Mouse (Mus musculus): ENCODE data around the gene Krtap13. TPM values are rescaled to one million over a fixed set of nuclear protein-coding genes. Genes with fewer than 3 reads are reported as not detected.
A peak's percentile ranks its signal among the peaks of the same experiment; 100 is the strongest.

The Krtap13 gene
- polyA plus RNA-seq, 1 experiment from 2014 or later = not detected

DNA sequence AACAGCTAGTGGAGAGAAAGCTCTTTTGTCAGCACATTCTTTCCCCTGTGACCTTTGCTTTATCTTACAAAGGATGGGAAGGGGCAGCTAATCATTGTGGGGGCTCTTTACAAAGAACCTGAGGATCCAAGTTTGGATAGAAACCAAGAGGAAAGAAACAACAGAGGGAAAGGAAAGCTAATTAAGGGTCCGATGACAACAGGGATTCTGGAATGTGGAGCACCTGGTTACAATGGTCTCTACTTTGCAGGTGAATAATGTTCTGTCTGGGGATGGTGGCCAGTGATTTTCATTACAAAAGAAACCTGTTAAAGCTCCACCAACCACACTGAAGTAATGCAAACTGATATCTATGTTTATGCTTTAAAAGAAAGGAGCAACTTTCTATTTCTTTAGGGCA is 31.4 kb downstream of the Krtap13 start:
- no peak overlapping the region for H3K4me3 ChIP-seq (replicated peaks; ENCODE audit: low read length)
- 16% methylated on average over 1 of the region's 1 CpGs for WGBS
- no peaks in the 10 kb centered on the region for H3K27me3 ChIP-seq (replicated peaks; ENCODE audit: control insufficient read depth, insufficient read depth, low read length)
- no peak overlapping the region for H3K9ac ChIP-seq (replicated peaks; ENCODE audit: low read depth, low read length)
- H3K27ac ChIP-seq (ENCODE audit: low read length) = no peak overlapping the region
- ATAC-seq = no peak
- H3K4me1 ChIP-seq (replicated peaks; ENCODE audit: control insufficient read depth, insufficient read depth, low read length) = no peaks in the 10 kb centered on the region
- no peak overlapping the region for H3K4me2 ChIP-seq (ENCODE audit: low read length)
- H3K9me3 ChIP-seq (ENCODE audit: control insufficient read depth, low read length) = no peaks in the 10 kb centered on the region
- H3K36me3 ChIP-seq (ENCODE audit: control insufficient read depth, insufficient read depth) = no peaks in the 10 kb centered on the region

DNA sequence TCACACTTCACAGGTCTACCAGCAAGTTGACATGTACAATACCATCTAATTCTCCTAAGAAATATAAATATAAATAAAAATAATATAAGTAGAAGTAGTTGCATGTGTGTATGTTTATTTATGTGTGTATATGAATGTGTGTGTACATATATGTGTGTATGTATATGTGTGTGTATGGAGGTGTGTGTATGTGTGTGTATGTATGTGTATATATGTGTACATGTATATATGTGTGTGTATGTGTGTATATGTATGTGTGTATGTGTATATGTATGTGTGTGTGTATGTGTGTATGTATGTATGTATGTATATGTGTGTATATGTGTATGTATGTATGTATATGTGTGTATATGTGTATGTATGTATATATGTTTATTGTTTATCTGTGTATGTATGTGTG is 34.9 kb downstream of the Krtap13 start:
- ATAC-seq = no peak
- Histone ChIP-seq H3K27ac (ENCODE audit: low read length) (no peak overlapping the region), H3K36me3 (ENCODE audit: control insufficient read depth, insufficient read depth) (no peaks in the 10 kb centered on the region), H3K4me3 (replicated peaks; ENCODE audit: low read length) (no peak overlapping the region), H3K4me2 (ENCODE audit: low read length) (no peak overlapping the region), H3K9ac (replicated peaks; ENCODE audit: low read depth, low read length) (no peak overlapping the region), H3K9me3 (ENCODE audit: control insufficient read depth, low read length) (no peaks in the 10 kb centered on the region), H3K27me3 (replicated peaks; ENCODE audit: control insufficient read depth, insufficient read depth, low read length) (no peaks in the 10 kb centered on the region), H3K4me1 (replicated peaks; ENCODE audit: control insufficient read depth, insufficient read depth, low read length) (no peaks in the 10 kb centered on the region)

DNA sequence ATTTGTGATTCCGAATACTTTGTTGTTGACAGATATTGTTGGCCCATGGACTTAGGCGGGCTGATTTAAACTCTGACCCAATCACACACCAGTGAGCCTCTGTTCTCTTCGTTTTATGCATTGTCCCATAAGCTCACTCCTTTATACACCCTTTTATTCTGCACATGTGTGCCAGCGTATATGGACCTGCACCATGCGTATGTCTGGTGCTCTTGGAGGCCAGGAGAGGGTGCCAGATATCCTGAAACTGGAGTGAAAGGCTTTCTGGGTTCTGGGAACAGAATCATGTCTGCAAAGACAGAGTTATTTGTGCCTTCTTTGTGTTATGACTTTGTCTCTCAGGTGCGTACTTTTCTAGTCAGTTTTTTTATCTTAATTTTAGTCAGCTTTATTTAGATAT is 40.2 kb downstream of the Krtap13 start:
- ATAC-seq = no peak
- no peak overlapping the region for H3K4me3 ChIP-seq (replicated peaks; ENCODE audit: low read length)
- H3K27ac ChIP-seq (ENCODE audit: low read length) = no peak overlapping the region
- no peaks in the 10 kb centered on the region for H3K36me3 ChIP-seq (ENCODE audit: control insufficient read depth, insufficient read depth)
- WGBS = 84% methylated on average over 6 of the region's 6 CpGs
- H3K4me2 ChIP-seq (ENCODE audit: low read length) = no peak overlapping the region
- H3K9me3 ChIP-seq (ENCODE audit: control insufficient read depth, low read length) = no peaks in the 10 kb centered on the region
- no peaks in the 10 kb centered on the region for H3K27me3 ChIP-seq (replicated peaks; ENCODE audit: control insufficient read depth, insufficient read depth, low read length)
- no peaks in the 10 kb centered on the region for H3K4me1 ChIP-seq (replicated peaks; ENCODE audit: control insufficient read depth, insufficient read depth, low read length)
- H3K9ac ChIP-seq (replicated peaks; ENCODE audit: low read depth, low read length) = no peak overlapping the region

DNA sequence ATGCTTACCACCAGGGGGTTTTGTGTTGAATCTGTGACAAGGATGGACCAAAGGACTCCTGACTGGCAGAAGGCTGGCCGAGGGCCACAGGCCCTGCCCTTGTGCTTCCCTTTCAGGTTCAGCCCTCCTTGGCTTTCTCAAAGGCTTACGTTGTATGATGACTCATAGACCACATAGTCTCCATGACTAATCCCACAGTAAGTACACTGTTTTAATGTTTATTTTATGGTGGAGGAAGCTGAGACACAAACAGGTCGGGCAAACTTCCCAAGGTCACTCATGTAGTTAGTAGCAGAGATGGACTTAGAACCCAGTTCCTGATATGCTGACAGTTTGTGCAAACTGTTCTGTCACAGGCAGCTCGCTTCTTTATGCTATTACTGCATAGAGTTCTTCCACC is 40.7 kb downstream of the Krtap13 start:
- H3K27ac ChIP-seq (ENCODE audit: low read length) = no peak overlapping the region
- no peaks in the 10 kb centered on the region for H3K27me3 ChIP-seq (replicated peaks; ENCODE audit: control insufficient read depth, insufficient read depth, low read length)
- H3K9me3 ChIP-seq (ENCODE audit: control insufficient read depth, low read length) = no peaks in the 10 kb centered on the region
- no peaks in the 10 kb centered on the region for H3K36me3 ChIP-seq (ENCODE audit: control insufficient read depth, insufficient read depth)
- ATAC-seq = no peak
- 79% methylated on average over 4 of the region's 4 CpGs for WGBS
- no peak overlapping the region for H3K4me3 ChIP-seq (replicated peaks; ENCODE audit: low read length)
- H3K9ac ChIP-seq (replicated peaks; ENCODE audit: low read depth, low read length) = no peak overlapping the region
- H3K4me2 ChIP-seq (ENCODE audit: low read length) = no peak overlapping the region
- H3K4me1 ChIP-seq (replicated peaks; ENCODE audit: control insufficient read depth, insufficient read depth, low read length) = no peaks in the 10 kb centered on the region

DNA sequence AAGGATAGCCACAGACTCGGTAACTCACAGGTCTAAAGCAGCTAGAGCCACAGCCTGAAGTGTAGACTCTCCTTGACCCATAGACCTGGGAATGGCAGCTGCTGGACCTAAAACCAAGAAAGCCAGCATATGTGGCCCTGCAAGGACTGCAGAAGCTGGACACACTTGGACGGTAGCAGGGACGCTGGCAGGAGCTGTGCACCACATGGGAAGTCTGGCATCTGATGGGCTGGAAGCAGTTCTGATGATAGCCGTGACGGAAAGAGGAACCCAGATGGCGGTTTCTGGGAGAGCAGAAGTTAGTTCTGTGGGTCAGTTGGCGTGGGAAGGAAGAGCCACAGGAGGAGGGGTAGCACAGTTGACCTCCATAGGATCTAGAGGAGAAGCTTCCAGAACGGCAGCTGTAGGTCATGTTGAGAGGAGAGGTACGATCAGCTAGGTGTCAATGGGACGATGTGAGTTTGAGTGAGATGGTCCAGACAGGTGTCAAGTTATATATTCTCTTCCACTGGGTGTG is 43.9 kb downstream of the Krtap13 start, which contains the start of gene 2310061N02Rik:
Gene 2310061N02Rik, minus strand, starts transcription at position 467 of the 517 bp plus-strand sequence.
- H3K27me3 ChIP-seq (replicated peaks; ENCODE audit: control insufficient read depth, insufficient read depth, low read length) = no peaks in the 10 kb centered on the region
- 88% methylated on average over 10 of the region's 10 CpGs for WGBS
- no peaks in the 10 kb centered on the region for H3K36me3 ChIP-seq (ENCODE audit: control insufficient read depth, insufficient read depth)
- no peak for ATAC-seq
- H3K9ac ChIP-seq (replicated peaks; ENCODE audit: low read depth, low read length) = no peak within 1 kb of the TSS
- H3K4me1 ChIP-seq (replicated peaks; ENCODE audit: control insufficient read depth, insufficient read depth, low read length) = no peaks in the 10 kb centered on the region
- H3K9me3 ChIP-seq (ENCODE audit: control insufficient read depth, low read length) = no peaks in the 10 kb centered on the region
- H3K27ac ChIP-seq (ENCODE audit: low read length) = no peak within 1 kb of the TSS
- no peak within 1 kb of the TSS for H3K4me2 ChIP-seq (ENCODE audit: low read length)
- H3K4me3 ChIP-seq (replicated peaks; ENCODE audit: low read length) = no peak within 1 kb of the TSS

DNA sequence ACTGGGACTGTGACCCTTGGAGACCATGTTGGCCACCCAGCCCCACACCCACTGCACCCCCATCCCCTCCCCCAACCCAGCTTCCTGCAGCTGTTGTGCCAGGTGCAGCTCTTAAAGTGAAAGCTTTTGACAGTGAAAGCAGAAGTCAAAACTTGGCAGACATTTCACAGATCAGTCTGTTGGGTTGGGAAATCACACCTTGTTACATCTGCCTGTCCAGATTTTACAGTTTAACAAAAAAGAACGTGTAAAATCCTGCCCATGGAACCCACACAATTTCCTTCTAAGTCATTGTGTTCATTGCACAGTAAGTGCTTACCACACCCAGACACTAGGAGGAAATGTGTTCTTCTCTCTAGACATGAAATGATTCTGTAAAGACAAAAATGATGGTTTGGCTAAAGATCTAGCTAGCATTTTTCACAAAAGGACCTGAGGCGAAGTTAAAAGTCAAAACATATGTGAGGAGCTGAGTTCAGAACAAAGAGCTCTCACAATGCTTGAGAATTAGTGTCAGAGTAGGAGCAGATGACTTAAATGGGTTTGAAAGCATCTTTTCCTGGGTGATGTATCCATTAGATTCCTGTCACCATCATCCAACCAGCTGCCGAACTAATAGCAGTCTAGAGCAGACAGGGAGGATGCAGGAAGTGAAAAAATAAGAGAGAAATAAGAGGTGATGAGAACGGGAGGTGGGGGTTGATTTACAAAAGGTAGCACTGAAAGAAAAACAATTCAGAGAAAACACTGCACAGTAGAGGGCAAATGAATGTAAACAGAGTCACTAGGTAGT is 50.2 kb downstream of the Krtap13 start:
- Histone ChIP-seq H3K36me3 (ENCODE audit: control insufficient read depth, insufficient read depth) (no peaks in the 10 kb centered on the region), H3K4me3 (replicated peaks; ENCODE audit: low read length) (no peak overlapping the region), H3K4me1 (replicated peaks; ENCODE audit: control insufficient read depth, insufficient read depth, low read length) (peaks cover 4% of the 10 kb centered on the region), H3K27me3 (replicated peaks; ENCODE audit: control insufficient read depth, insufficient read depth, low read length) (no peaks in the 10 kb centered on the region), H3K9ac (replicated peaks; ENCODE audit: low read depth, low read length) (no peak overlapping the region), H3K9me3 (ENCODE audit: control insufficient read depth, low read length) (no peaks in the 10 kb centered on the region), H3K27ac (ENCODE audit: low read length) (no peak overlapping the region), H3K4me2 (ENCODE audit: low read length) (no peak overlapping the region)
- 51% methylated on average over 4 of the region's 4 CpGs for WGBS
- ATAC-seq = peak; percentile 58

Other genes with a start within 250 kb of the Krtap13 start
- not detected in 2 replicates for gene Cldn17, start 244.7 kb downstream of the Krtap13 start, polyA plus RNA-seq (2015; fragmentation: Nextera tagmentation; extraction: Ambion mirVana)
- 0.36 TPM in 1 of 2 replicates, not detected in the other for gene Cldn8, start 188.5 kb downstream of the Krtap13 start, polyA plus RNA-seq (2015; fragmentation: Nextera tagmentation; extraction: Ambion mirVana)
- gene Krtap24-1, start 139.4 kb downstream of the Krtap13 start, polyA plus RNA-seq (2015; fragmentation: Nextera tagmentation; extraction: Ambion mirVana) = not detected in 2 replicates
- not detected in 2 replicates for gene 2310079G19Rik, start 124.0 kb downstream of the Krtap13 start, polyA plus RNA-seq (2015; fragmentation: Nextera tagmentation; extraction: Ambion mirVana)
- gene Krtap26-1, start 103.8 kb downstream of the Krtap13 start, polyA plus RNA-seq (2015; fragmentation: Nextera tagmentation; extraction: Ambion mirVana) = not detected in 2 replicates
- not detected in 2 replicates for gene Krtap27-1, start 80.0 kb downstream of the Krtap13 start, polyA plus RNA-seq (2015; fragmentation: Nextera tagmentation; extraction: Ambion mirVana)
- not detected in 2 replicates for gene 2310061N02Rik, start 43.7 kb downstream of the Krtap13 start, polyA plus RNA-seq (2015; fragmentation: Nextera tagmentation; extraction: Ambion mirVana)
- gene Krtap13-1, start 22.8 kb downstream of the Krtap13 start, polyA plus RNA-seq (2015; fragmentation: Nextera tagmentation; extraction: Ambion mirVana) = not detected in 2 replicates
- 0.45 TPM in 1 of 2 replicates, not detected in the other for gene 2310034C09Rik, start 7.2 kb upstream of the Krtap13 start, polyA plus RNA-seq (2015; fragmentation: Nextera tagmentation; extraction: Ambion mirVana)
- not detected in 2 replicates for gene 2310057N15Rik, start 22.6 kb upstream of the Krtap13 start, polyA plus RNA-seq (2015; fragmentation: Nextera tagmentation; extraction: Ambion mirVana)
- not detected in 2 replicates for gene Gm5965, start 26.3 kb upstream of the Krtap13 start, polyA plus RNA-seq (2015; fragmentation: Nextera tagmentation; extraction: Ambion mirVana)
- gene Gm20741, start 60.6 kb upstream of the Krtap13 start, polyA plus RNA-seq (2015; fragmentation: Nextera tagmentation; extraction: Ambion mirVana) = not detected in 2 replicates
- gene Krtap15, start 68.6 kb upstream of the Krtap13 start, polyA plus RNA-seq (2015; fragmentation: Nextera tagmentation; extraction: Ambion mirVana) = not detected in 2 replicates
- gene Krtap14, start 74.5 kb upstream of the Krtap13 start, polyA plus RNA-seq (2015; fragmentation: Nextera tagmentation; extraction: Ambion mirVana) = not detected in 2 replicates
- not detected in 2 replicates for gene Krtap19-1, start 117.8 kb upstream of the Krtap13 start, polyA plus RNA-seq (2015; fragmentation: Nextera tagmentation; extraction: Ambion mirVana)
- not detected in 2 replicates for gene Krtap19-2, start 122.6 kb upstream of the Krtap13 start, polyA plus RNA-seq (2015; fragmentation: Nextera tagmentation; extraction: Ambion mirVana)
- not detected in 2 replicates for gene Krtap19-3, start 126.4 kb upstream of the Krtap13 start, polyA plus RNA-seq (2015; fragmentation: Nextera tagmentation; extraction: Ambion mirVana)
- not detected in 2 replicates for gene Krtap19-4, start 133.5 kb upstream of the Krtap13 start, polyA plus RNA-seq (2015; fragmentation: Nextera tagmentation; extraction: Ambion mirVana)
- not detected in 2 replicates for gene Krtap19-5, start 144.8 kb upstream of the Krtap13 start, polyA plus RNA-seq (2015; fragmentation: Nextera tagmentation; extraction: Ambion mirVana)
- not detected in 2 replicates for gene Krtap19-9b, start 180.6 kb upstream of the Krtap13 start, polyA plus RNA-seq (2015; fragmentation: Nextera tagmentation; extraction: Ambion mirVana)
- gene Krtap16-3, start 211.2 kb upstream of the Krtap13 start, polyA plus RNA-seq (2015; fragmentation: Nextera tagmentation; extraction: Ambion mirVana) = not detected in 2 replicates